Mouse (Mus musculus) stomach, embryonic 16.5 days (tissue): ENCODE results near the gene Egf. TPM values are rescaled to one million over a fixed set of nuclear protein-coding genes. Genes with fewer than 3 reads are reported as not detected.

Source experiments
- ATAC-seq: fragments of 200-750 bp; cut with Nextera tagmentation; 2 replicates; pipeline ENCODE4 v1.8.0; 2017; ENCODE audit warnings: moderate number of reproducible peaks, moderate TSS enrichment; ENCODE audit not compliant: insufficient read depth, low FRiP score
- H3K27ac ChIP-seq: fragments of 300-500 bp; sonication (generic); 2 replicates; pipeline ENCODE4 v1.5.1; 2014; ENCODE audit warnings: low read length
- H3K27me3 ChIP-seq: fragments of 300-500 bp; sonication (generic); 2 replicates; pipeline ENCODE4 v1.6.1; 2014; ENCODE audit warnings: low read length, control low read depth, mixed read lengths; ENCODE audit not compliant: control insufficient read depth, insufficient read depth
- H3K36me3 ChIP-seq: fragments of 300-500 bp; sonication (generic); 2 replicates; pipeline ENCODE4 v1.6.1; 2014; ENCODE audit warnings: low read length; ENCODE audit not compliant: control insufficient read depth, insufficient read depth
- H3K4me1 ChIP-seq: fragments of 300-500 bp; sonication (generic); 2 replicates; pipeline ENCODE4 v1.6.1; 2014; ENCODE audit warnings: low read length, control low read depth, mixed read lengths; ENCODE audit not compliant: control insufficient read depth, insufficient read depth
- H3K4me2 ChIP-seq: fragments of 300-500 bp; sonication (generic); 2 replicates; pipeline ENCODE4 v1.6.1; 2014; ENCODE audit warnings: low read depth, low read length, mixed read lengths
- H3K4me3 ChIP-seq: fragments of 300-500 bp; sonication (generic); replicated peaks from 2 replicates; pipeline ENCODE4 v1.5.1; 2014; ENCODE audit warnings: mild to moderate bottlenecking, low read length
- H3K9ac ChIP-seq: fragments of 300-500 bp; sonication (generic); 2 replicates; pipeline ENCODE4 v1.6.1; 2014; ENCODE audit warnings: low read length
- H3K9me3 ChIP-seq: fragments of 300-500 bp; sonication (generic); replicated peaks from 2 replicates; pipeline ENCODE4 v1.6.1; 2016; ENCODE audit warnings: low read length, control low read depth; ENCODE audit not compliant: control insufficient read depth
- WGBS: fragments of 180-500 bp; shearing (Covaris S2); extraction: QIAGEN DNeasy Blood & Tissue Kit; methylation state at CpG from one replicate; pipeline ENCODE4 v1.1.7; 2014; 5-methylcytosine and 5-hydroxymethylcytosine counted together
- polyA plus RNA-seq: library from polyadenylated mRNA; unstranded; fragments of >200 nt; fragmentation: Nextera tagmentation; extraction: Ambion mirVana; gene quantifications from 2 replicates; pipeline ENCODE4 v1.2.1, GENCODE M21; 2015

Egf gene
- polyA plus RNA-seq, 1 experiment from 2014 or later: 2.2 TPM

DNA sequence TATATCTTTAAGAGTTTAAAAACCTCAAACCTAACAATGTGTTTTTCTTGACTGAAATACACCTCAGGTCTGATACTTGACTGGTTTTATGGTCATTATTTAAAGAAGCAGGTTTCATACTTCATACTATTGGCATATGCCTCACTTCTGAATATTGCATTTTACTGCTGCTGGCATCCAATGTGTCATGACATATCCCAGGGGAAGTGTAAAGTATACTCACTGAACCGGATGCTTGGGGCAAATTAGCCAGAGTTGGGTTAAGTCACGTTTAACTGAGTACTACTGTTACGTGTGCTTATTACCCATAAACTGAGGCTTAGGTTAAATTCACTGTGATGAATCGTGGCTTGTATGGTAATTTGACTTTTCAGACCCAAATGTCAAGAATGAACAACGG, 29.5 kb downstream of the Egf start:
- no peak for ATAC-seq
- Histone ChIP-seq H3K4me2 (peak overlapping the region; percentile 71), H3K4me1 (no peaks in the 10 kb centered on the region), H3K9ac (no peak overlapping the region), H3K4me3 (peak overlapping the region; percentile 56), H3K36me3 (no peaks in the 10 kb centered on the region), H3K9me3 (no peaks in the 10 kb centered on the region), H3K27ac (no peak overlapping the region), H3K27me3 (no peaks in the 10 kb centered on the region)
- 78% methylated on average over 5 of the region's 5 CpGs for WGBS

DNA sequence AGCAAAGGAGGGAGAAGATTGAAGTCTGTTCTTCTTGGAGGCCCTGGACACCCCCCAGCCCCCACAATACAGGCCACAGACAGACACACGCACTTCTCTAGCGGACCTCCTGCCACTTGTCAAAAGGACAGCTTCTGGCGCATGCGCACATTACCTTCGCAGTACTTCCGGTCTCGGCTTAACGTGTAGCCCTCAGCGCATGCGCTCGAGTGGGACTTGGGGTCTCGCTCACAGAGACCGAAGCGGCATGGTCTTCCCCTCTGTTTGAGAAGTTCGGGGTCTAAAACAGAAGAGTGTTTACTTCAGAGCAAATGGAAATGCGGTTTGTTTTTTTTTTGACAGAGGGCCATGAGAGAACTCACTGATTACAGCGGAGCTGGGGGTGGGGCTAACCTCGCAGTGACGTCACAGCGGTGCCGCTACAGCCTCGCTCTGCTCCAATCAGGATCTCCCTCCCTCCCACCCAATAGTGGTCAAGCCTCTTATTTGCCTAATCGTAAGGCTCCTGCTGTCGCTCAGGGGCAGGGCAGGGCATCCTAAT, 30.1 kb downstream of the Egf start:
- H3K27me3 ChIP-seq: no peaks in the 10 kb centered on the region
- H3K4me3 ChIP-seq: peak overlapping the region; percentile 56
- no peaks in the 10 kb centered on the region for H3K9me3 ChIP-seq
- no peaks in the 10 kb centered on the region for H3K4me1 ChIP-seq
- peak overlapping the region; percentile 71 for H3K4me2 ChIP-seq
- peak overlapping the region; percentile 76 for H3K27ac ChIP-seq
- whole genome bisulfite sequencing: 2% methylated on average over 24 of the region's 24 CpGs
- H3K9ac ChIP-seq: peak overlapping the region; percentile 71
- H3K36me3 ChIP-seq: no peaks in the 10 kb centered on the region
- peak; percentile 97 for ATAC-seq

DNA sequence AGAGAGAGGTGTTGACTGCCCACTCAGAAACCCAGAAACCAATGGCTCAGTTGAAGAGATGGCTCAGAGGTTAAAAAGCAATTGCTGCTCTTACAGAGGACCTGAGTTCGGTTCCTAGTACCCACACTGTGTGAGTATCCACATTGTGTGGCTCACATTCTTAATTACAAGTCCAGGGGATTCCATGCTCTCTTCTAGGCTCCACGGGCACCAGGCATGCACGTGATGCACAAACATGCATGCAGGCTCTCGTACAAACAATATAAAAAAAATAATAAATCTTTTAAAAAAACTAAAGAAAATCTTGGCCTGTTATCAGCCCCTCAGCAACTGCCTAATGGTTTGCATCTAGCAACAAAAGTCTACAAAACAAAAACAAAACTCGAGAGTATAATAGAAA, 30.6 kb downstream of the Egf start:
- Histone ChIP-seq H3K27me3 (no peaks in the 10 kb centered on the region), H3K4me2 (peak overlapping the region; percentile 71), H3K4me3 (peak overlapping the region; percentile 56), H3K9ac (peak overlapping the region; percentile 71), H3K36me3 (no peaks in the 10 kb centered on the region), H3K9me3 (no peaks in the 10 kb centered on the region), H3K4me1 (no peaks in the 10 kb centered on the region), H3K27ac (no peak overlapping the region)
- no peak for ATAC-seq
- WGBS: 60% methylated on average over 5 of the region's 5 CpGs

DNA sequence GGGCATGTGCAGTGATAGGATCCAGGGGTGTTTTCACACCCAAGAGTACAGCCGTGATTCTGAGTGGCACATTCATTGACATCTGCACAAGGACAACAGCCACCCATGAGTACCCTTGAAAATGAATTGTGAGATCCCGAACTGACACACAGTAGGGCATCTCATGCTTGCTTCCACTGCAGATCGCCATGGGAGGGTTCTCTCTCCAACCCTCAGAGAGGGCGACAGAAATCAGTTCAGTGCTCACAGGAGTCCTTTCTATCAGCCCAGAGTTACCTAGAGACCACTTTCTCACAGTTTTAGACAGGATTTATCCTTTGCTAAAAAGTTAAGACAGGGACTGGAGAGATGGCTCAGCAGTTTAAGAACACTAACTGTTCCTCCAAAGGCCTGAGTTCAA, 31.8 kb downstream of the Egf start:
- no peak for ATAC-seq

DNA sequence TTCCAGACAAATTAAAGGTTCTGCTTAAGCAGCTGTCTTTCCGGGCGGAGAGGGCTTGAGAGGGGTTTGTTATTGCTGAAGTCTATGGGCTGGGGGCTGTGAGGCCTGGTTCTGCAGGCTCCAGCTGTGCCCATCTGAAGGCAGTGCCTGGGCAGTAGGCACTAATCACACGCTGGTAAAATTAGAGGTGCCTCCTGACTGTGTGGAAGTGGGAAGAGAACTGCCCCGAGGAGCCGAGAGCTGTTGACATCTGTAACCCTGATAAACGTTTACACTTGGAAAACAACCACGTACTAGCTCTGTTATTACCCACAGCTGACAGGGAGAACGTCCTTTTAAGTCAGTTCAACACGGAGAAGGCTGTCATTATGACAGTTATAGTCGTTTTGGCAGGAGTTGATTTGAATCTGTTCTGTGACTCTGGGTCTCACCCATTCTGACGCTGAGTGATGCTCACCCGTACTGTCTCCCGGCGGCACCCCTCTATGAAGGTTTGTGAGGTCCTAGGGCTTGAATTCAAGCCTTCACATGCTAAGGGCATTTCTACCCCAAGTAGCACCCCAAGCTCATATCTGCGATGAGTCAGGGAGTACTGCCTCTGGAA, 40.5 kb downstream of the Egf start:
- no peaks in the 10 kb centered on the region for H3K9me3 ChIP-seq
- no peak overlapping the region for H3K4me3 ChIP-seq
- H3K27me3 ChIP-seq: no peaks in the 10 kb centered on the region
- WGBS: 59% methylated on average over 15 of the region's 15 CpGs
- H3K27ac ChIP-seq: no peak overlapping the region
- H3K36me3 ChIP-seq: no peaks in the 10 kb centered on the region
- no peaks in the 10 kb centered on the region for H3K4me1 ChIP-seq
- H3K4me2 ChIP-seq: no peak overlapping the region
- H3K9ac ChIP-seq: no peak overlapping the region
- no peak for ATAC-seq

More for the DNA sequence above, 31.8 kb downstream of the Egf start:
- Histone ChIP-seq H3K4me1 (no peaks in the 10 kb centered on the region), H3K9ac (no peak overlapping the region), H3K4me3 (no peak overlapping the region), H3K4me2 (no peak overlapping the region), H3K9me3 (no peaks in the 10 kb centered on the region), H3K27ac (no peak overlapping the region), H3K36me3 (no peaks in the 10 kb centered on the region), H3K27me3 (no peaks in the 10 kb centered on the region)
- WGBS: 71% methylated on average over 4 of the region's 4 CpGs

DNA sequence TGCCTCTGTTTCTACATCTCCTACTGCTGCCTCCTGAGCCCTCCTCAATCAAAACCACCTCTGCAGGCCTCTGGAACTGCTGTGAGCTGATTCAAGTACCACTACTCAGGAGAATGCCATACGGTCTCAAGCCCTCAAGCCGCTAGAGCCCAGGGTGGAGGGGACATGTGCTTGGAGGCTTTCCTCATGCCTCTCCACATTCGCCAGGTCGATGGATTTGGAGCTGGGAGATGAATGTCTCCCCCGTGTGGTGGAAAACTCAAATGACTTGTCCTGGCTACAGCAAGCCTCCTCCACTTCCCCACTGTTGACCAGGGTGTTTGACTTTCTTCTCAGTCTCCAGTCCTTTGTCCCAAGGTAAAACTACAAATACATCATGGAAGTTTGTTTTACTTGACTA, 47.0 kb downstream of the Egf start:
- H3K9ac ChIP-seq: no peak overlapping the region
- no peak overlapping the region for H3K27ac ChIP-seq
- H3K4me2 ChIP-seq: no peak overlapping the region
- no peaks in the 10 kb centered on the region for H3K27me3 ChIP-seq
- H3K36me3 ChIP-seq: no peaks in the 10 kb centered on the region
- H3K9me3 ChIP-seq: no peaks in the 10 kb centered on the region
- no peaks in the 10 kb centered on the region for H3K4me1 ChIP-seq
- H3K4me3 ChIP-seq: no peak overlapping the region
- 19% methylated on average over 5 of the region's 5 CpGs for WGBS
- no peak for ATAC-seq

DNA sequence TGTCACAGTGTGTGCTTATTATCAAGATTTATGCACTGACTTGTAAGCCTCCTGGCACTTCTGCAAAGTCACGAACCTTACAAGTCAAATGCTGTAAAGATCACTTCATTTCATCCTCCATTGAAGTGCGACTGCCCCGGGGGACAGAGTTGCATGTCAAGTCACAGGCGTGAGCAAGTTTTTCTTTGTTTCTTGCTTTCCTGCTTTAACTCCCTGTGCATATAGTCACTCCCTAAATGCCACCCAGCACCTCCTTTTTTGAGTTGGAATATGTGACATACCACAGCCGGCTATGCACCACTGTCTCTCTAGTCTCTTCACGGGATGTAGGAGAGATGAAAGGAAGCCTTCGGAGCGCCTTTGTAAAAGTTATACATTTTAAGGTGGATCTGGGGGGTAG, 56.2 kb downstream of the Egf start:
- 65% methylated on average over 8 of the region's 8 CpGs for WGBS
- Histone ChIP-seq H3K27ac (no peak overlapping the region), H3K4me2 (no peak overlapping the region), H3K9me3 (no peaks in the 10 kb centered on the region), H3K36me3 (no peaks in the 10 kb centered on the region), H3K9ac (no peak overlapping the region), H3K4me3 (no peak overlapping the region), H3K4me1 (no peaks in the 10 kb centered on the region), H3K27me3 (no peaks in the 10 kb centered on the region)
- no peak for ATAC-seq

DNA sequence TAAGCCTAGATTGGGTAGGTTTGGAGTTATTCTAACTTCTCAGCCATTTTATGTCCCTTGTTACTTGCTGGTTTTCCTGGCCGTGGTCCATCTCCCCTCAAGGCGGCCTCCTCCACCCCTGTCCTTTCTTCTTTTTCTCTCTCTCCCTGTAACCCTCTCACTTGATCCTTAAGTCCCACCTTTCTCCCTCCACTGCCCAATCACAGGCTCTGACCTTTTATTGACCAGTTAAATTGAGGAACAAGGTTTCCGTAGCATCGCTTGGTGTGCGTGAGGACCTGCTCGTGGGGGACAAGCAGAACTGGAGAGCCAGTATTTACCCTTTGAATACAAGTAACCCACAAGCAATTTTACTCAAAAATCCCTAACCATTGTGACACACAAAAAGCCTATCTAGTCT, 56.8 kb downstream of the Egf start:
- peak overlapping the region; percentile 33; the same call in 1 of the 2 replicates for H3K27ac ChIP-seq
- no peaks in the 10 kb centered on the region for H3K36me3 ChIP-seq
- H3K9ac ChIP-seq: no peak overlapping the region
- H3K9me3 ChIP-seq: no peaks in the 10 kb centered on the region
- H3K27me3 ChIP-seq: no peaks in the 10 kb centered on the region
- no peak overlapping the region for H3K4me2 ChIP-seq
- H3K4me3 ChIP-seq: no peak overlapping the region
- WGBS: 70% methylated on average over 6 of the region's 6 CpGs
- ATAC-seq: no peak
- no peaks in the 10 kb centered on the region for H3K4me1 ChIP-seq

DNA sequence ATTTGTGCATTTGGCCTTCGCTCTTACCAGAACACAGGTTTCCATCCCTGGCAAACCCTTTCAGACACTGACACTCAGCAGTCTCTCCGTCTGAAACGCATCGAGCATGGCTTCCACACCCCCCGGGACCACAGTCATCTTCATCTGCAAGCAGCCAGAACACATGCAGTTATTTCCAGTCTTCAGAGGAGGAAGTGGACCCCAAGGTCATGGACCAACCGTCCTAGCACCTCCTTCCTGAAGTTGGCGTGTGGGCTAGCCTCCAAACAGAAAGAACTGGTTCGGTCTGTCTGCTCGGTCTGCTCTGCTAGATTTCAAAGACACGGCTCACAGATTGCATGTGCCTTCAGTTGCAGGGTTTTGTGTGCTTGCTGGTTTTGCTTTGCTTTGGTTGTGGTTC, 57.4 kb downstream of the Egf start:
- 71% methylated on average over 10 of the region's 10 CpGs for WGBS
- Histone ChIP-seq H3K36me3 (no peaks in the 10 kb centered on the region), H3K27ac (peak overlapping the region; percentile 11; the same call in 1 of the 2 replicates), H3K27me3 (no peaks in the 10 kb centered on the region), H3K4me2 (no peak overlapping the region), H3K9ac (no peak overlapping the region), H3K4me1 (no peaks in the 10 kb centered on the region), H3K9me3 (no peaks in the 10 kb centered on the region), H3K4me3 (no peak overlapping the region)
- ATAC-seq: no peak
